Mouse (Mus musculus): ENCODE data around the gene Gprc5a.
A peak's percentile ranks its signal among the peaks of the same experiment; 100 is the strongest.

The Gprc5a gene

DNA sequence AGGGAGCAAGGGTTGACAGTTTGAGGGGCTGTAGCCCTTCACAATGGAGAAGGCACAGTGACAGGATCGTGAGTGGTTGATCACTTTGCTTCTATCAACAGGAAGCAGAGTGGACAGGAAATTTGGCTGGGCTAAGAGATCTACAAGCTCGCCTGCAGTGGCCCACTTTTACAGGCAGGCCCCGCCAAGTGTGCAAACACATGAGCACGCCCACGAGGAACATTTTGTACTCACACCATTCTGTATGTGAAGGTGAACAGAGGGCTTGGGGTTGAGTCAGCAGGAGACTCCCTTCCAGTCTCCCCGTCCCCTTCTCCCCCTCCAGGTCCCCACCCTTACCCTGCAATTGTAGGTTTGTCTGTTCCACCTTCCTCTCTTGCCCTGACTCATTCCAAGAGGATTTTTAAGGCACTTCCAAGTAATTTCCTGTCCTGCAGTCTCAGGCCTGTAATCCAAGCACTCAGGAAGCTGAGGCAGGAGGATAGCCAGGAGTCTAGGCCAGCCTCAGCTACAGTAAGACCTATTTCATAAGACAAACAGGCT is 9.0 kb downstream of the Gprc5a start:
- no peak for DNase-seq (ENCODE audit: low read depth)

DNA sequence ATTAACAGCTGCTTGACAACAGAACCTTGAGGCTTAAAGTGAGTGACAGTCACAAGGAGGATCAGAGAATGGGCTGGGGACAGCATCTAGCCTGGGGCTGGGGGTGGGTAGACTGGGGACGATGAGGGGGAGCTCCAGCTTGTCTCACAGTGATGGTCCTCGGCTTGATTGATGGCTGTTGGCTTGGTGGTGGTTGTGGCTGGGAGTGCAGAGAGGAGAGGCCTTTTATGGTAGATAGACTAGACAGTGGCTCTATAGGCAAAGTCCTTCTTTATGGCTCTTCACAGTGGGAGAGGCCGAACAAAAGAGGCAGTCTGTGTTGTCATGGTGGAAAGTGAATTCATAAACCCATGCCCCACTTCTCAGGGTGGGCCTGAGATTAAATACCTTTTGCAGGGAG is 10.8 kb downstream of the Gprc5a start:
- DNase-seq (ENCODE audit: low read depth) = no peak

DNA sequence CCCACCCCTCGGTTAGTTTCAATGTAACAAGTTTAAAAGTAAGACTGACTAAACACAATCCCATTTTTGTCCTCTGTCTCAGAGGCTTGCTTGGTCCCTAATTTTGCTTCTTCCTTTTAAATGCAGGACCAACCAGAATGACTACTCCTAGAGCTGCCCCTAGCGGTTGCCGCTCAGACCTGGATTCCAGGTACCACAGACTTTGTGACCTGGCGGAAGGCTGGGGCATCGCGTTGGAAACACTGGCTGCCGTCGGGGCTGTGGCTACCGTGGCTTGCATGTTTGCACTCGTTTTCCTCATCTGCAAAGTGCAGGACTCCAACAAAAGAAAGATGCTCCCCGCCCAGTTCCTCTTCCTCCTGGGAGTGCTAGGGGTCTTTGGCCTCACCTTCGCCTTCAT is 13.0 kb downstream of the Gprc5a start:
- no peak for DNase-seq (ENCODE audit: low read depth)

DNA sequence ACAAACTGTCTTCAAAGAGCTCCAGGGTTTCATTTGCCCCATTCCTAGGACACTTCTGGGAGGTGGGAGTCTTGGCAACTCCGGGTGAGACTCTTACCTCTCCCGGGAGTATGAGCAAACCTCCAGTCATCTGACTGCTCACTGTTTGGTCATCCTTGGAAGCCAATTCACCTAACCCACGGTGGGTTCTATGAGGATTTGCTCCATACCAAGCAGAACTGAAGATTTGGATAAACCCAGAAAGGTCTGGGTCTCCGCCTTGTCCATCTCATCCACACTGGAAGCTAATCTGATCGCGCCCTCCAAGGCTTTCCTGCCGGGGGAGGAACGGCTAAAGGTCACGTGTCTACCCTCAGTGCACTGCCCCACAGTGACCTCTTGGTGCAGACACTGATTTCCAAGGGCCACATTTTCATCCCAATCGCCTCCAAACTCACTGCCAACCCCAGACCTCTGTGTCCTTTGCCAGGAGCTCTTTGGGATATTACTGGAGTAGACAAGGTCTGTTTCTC is 18.6 kb downstream of the Gprc5a start:
- DNase-seq (ENCODE audit: low read depth) = no peak

DNA sequence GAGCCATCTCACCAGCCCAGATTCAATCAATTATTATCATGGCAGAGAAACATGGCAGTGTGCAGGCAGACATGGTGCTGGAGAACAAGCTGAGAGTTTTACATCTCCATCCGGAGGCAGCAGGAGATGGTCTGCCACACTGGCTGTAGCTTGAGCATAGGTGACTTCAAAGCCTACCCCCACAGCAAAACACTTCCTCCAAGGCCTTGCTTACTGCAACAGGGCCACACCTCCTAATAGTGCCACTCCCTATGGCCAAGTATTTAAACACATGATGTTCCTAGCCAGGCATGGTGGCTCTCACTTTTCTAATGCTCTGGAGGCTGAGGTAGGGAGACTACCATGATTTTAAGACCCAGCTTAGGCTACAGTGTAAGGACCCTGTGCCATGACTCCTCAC is 20.3 kb downstream of the Gprc5a start:
- DNase-seq (ENCODE audit: low read depth) = no peak

DNA sequence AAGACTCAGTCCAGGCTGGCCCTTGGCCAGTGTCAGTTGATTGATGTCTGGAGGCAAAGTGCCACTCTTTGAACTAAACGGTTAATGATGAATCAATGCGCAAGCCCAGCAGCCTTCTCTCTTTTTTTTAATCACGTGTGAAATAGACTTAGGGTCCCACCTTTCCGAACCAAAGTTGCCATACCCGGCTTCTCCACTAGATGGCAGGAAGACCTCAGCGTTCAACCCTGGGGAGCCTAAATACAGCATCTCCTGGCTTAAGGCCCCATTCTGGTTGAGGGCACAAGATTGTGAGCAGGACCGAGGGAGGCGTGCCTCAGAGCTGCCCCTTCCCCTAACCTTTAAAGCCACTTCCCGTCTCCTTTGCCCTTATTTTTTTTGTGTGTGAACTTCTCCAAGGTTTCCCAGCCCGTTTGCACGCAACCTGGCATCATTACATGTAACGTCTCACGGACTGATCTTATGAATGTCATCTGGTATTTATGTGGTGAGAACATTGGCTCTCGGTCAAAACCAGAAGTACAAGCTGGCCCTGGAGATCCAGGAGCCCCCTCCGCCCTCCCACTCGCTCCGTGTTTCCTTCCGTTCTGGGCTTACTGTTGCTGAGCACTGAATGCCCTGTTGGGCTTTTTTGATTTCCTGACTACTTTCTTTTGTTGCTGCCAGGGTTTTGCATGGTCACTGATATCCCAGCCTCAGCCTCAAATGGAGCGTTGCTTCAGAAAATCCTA is 22.4 kb downstream of the Gprc5a start:
- peak; percentile 78 for DNase-seq (ENCODE audit: low read depth)

DNA sequence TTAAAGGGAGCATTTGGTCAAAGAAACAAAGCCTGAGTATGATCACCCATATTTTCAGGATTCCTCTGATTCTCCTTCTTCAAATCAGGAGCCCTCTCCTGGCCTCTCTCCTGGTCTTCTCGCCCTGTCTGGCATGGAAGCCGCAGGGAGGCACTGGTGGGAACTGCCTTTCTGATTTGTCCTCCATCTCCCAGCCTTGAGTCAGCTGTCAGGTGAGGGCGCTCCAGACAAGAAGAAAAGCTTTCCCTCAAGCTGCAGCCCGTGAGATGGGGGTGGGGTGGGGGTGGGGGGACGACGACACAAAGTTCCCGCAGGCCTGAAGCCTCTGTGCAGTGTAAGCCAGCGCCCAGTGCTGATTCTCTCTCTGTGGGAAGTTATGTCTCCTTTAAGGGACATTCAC is 24.3 kb downstream of the Gprc5a start:
- no peak for DNase-seq (ENCODE audit: low read depth)

DNA sequence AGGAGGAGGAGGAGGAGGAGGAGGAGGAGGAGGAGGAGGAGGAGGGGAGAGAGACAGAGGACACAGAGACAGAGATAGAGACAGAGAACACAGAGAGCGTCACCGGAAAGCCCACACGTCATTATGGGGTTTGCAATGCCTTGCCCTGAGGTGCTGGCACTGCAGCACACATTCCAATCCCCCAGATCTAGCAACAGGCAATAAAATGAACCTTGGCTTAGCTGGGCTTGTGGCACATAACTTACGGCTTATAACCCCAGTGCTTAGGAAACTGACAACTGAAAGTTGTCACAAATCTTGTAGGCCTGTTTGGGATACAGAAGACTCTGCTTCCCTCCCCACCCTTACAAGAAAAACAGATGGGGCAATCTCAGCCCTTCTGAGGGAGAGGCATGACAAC is 25.2 kb downstream of the Gprc5a start:
- no peak for DNase-seq (ENCODE audit: low read depth)

DNA sequence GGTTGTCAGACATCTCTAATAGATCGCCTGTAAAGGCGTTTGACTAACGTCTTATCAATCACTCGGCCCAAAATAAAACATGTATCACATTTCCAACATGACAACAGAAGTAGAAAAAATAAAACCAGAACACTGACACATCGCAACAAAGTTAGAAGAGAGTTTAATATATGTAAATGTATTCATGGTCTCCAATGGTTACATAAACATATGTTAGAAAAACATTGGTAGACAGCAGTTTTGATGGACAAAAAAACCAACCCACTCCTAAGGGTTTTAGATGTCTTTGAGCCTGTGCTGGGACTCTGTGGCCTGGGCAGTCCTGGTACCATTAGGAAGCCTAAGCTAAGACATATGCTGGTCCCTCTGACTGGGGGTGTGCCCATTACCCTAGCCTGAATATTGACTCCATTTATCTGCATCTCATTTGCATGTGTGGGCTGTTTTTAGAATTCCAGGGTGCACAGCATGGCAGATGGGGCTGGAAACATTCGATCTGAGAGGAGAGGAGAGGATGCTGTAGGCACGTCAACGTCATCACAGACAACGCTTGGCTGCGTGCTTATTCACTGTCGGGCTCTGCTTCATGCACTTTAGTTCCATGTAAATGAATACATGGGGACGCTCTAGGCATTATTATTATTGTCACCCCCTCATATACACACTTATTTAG is 27.5 kb downstream of the Gprc5a start:
- DNase-seq (ENCODE audit: low read depth) = no peak

DNA sequence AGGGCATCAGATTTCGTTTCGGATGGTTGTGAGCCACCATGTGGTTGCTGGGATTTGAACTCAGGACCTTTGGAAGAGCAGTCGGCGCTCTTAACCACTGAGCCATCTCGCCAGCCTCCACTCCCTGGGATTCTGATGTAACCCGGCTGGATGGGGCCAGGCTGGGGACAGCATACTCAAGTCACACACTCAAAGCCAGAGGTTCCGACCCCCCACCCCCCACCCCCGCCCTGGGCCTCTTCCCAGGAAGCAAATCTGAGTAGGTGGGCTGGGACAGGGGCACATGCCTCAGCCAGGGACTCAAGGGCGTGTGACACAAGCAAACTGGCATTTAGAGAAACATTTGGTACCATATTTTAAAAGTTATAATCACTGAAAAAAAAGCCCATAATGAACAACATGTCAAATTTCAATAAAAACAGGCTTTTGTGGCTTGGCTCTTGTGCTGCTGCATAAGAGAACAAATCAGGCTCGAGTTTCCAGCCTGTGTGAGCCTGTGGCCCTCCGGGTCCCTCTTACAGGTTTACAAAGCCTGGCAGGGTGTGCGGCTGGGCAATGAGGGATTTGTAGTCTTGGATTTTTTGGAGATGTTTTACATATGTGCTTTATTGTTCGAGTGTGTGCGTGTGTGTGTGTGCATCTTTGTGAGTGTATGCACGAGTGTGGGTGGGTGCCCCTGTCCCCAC is 35.5 kb downstream of the Gprc5a start:
- no peak for DNase-seq (ENCODE audit: low read depth)

DNA sequence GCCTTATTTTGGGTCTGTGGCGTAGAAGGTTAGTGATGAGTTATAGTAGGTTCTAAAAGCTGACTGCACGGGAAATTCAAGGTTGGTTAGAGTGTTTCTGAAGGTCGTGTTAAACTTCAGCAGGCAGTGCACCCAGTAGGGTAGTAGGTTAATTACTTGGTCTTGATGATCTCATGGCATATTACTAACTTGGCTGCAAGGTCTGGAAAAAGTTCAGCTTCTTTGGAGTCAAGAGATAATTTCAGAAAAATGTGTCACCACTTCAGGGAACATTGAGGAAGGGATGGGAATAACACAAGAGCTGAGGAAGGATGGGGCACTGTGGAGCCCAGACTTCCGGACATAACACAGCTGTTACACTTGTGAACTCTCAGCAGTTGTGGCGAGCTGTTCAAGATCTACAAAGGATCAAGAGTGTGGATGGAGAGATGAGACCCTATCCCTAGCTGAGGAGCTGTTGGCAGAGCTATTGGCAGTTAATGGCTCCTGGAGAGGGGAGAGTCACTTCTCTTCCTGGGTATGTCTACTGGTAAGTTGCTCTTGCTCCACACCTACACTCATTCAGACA is 37.4 kb downstream of the Gprc5a start:
- DNase-seq (ENCODE audit: low read depth) = no peak

DNA sequence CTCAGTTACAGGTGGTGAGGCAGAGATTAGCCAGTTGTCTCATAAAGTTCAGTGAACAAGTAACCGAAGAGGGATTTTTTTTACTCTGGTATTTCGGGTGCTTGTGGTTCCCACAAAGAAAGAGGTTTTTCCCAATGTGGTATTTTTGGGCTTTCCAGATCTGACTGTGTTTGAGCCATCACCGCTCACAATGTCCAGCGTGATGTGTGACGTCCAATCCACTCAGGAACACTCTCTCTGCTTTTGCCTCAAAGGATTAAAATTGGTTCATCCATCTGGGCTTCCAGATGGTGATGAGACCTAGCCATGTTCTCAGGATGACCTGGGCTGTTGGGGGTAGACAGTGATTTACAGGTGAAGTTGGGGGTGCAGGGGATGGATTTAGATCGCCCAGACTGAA is 41.6 kb downstream of the Gprc5a start:
- DNase-seq (ENCODE audit: low read depth) = no peak

DNA sequence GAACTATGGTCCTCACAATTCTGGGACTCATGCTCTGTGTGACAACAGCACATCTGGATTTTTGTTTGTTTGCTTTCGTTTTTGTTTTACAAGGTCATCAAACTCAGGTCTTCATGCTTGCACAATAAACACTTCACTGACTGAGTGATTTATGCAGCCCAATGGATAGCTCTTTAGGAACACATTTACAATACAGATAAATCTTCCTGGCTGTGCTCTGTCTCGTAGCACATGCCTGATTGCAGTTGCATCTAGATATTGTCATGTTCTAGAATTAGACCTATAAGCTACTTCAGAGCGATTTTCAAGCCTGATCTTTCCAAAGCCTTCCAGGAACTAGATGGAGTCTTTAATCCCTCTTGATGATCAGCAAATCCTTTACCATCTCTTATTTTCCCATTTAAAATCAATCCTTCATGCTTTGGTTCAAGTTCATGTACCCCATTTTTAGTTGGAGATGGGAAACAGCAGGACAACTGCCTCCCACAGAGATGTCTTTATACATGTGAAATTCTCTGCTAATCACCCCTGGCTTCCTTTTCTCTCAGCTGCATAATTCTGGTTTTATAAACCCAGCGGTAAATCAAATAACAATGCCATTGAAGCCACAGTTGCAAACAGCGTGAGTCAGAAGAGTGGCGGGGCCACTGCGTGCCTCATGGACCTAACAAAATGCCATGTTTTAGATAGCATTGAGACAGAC is 47.1 kb downstream of the Gprc5a start:
- DNase-seq (ENCODE audit: low read depth) = no peak

DNA sequence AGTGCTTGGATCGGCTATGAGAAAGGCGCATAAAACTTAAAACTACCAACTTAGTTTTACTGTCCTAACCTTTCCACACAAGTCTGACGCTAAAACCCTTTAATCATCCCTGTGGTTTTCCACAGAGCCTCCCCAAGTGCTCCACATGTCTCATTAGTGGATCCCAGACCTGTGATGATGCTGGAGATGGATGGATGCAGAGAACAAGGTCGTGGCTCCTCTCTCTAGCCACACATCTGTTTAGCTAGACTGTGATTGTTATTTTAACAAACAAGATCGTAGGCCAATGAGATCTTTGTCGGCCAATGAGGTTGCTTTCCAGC is 47.6 kb downstream of the Gprc5a start:
- DNase-seq (ENCODE audit: low read depth) = no peak

DNA sequence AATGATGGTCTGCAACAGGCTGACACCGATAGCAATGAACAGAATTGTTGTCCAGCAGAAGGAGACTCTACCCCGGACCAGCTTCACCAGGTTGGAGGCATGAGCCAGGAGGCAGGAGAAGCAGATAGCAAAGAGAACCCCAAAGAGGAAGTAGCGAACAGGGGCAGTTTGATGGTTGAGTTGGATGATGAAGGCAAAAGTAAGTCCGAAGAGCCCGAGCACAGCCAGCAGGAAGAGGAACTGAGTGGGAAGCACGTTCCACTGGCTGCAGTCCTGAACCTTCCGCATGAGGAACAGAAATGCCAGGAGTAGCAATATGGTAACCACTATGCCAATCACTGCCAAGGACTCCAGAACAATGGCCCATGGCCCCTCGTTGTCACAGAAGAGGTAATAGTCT is 51.0 kb downstream of the Gprc5a start:
- DNase-seq (ENCODE audit: low read depth) = no peak

DNA sequence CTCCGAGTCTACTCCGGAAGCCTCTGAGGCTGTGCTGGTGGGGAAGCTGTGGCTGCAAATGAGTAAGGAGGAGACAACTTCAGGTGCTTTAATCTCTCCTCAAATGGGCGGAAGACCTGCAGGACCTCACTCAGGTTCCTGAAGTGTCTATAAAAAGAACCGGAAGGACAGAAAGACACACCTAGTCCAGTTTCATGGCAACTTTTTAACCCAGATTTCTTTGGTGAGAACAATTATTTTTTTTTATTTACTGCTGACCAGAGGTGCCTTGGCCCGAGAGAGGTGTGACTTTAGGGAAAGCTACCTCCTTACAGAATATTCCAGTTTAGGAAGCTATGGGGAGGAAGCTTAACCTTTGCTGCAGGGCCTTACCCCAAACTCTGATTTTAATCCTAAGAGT is 52.7 kb downstream of the Gprc5a start, which contains the start of gene Gprc5d:
Gene Gprc5d, minus strand, starts transcription at position 101 of the 400 bp plus-strand sequence.
- no peak for DNase-seq (ENCODE audit: low read depth)

DNA sequence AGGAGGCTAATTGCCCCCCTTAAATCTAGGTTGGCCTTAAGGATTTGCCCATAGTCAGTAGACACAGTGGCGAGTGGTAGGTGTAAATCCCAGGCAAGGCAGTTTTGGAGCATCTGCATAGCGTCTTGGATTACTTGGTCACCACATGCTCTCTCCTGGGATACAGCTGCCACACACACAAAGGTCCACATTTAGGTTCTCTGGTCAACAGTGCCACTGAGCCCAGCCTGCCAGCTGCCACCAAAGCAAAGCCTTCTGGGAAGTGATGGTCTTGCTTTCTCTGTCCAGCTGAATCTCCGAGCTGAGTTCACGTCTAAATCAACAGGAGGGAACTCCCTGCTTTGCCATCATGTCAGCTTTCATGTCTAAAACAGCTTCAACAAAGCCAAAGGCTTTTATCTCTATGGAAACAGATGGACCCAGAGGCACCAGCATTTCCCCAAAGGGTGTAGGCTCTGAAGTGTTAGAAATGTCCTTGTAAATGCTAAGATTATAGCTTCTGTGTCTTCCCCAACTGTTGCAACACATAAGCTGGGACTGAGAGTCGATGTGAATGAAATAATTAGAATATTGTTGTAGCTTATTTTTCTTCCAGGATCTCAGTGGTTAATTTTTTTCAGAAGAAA is 59.4 kb downstream of the Gprc5a start:
- DNase-seq (ENCODE audit: low read depth) = no peak

DNA sequence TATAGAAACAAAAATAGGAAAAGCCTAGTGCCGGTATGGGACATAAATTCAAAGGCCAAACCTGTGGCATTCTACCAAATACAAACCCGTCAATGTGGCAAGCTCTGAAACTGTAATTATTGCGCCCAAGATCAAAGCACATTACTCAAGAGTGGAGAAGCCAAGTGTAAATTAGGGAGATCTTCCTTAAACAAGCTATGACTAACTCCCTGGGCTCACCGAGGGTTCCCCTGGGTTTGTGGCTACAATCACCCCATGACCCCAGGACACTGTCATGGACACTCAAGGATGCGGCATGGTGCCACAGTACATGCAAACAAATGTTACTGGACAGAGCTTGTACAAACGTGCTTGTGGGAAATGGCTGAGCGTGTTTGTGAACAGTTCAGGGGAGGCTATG is 67.6 kb downstream of the Gprc5a start:
- no peak for DNase-seq (ENCODE audit: low read depth)

DNA sequence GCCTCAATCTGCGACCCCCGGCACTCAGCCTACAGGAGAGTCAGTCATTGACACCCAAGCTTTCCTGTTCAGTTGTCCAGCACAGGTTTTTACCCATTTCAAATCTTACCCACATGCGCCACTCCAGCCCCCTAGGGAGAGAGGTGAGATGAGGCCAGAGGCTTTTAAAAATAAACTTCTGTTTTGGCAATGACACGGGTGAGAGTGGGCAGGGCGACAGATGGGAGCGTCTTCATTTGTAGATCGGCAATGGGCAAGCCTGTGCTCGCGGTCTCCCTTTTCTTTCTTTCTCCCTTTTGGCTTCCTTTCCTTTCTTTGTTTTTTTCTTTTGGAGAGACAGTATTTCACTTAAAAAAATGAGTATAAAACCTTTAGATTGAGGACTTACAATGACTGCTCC is 68.0 kb downstream of the Gprc5a start:
- no peak for DNase-seq (ENCODE audit: low read depth)

All from naive thymus-derived CD4-positive, alpha-beta T cell, adult 2 months (primary cell).